Mouse (Mus musculus): ENCODE data around the gene Myo16. TPM values are rescaled to one million over a fixed set of nuclear protein-coding genes. Genes with fewer than 3 reads are reported as not detected.
A peak's percentile ranks its signal among the peaks of the same experiment; 100 is the strongest.

The Myo16 gene
- total RNA-seq, 2 experiments from 2014 or later, result not detected

DNA sequence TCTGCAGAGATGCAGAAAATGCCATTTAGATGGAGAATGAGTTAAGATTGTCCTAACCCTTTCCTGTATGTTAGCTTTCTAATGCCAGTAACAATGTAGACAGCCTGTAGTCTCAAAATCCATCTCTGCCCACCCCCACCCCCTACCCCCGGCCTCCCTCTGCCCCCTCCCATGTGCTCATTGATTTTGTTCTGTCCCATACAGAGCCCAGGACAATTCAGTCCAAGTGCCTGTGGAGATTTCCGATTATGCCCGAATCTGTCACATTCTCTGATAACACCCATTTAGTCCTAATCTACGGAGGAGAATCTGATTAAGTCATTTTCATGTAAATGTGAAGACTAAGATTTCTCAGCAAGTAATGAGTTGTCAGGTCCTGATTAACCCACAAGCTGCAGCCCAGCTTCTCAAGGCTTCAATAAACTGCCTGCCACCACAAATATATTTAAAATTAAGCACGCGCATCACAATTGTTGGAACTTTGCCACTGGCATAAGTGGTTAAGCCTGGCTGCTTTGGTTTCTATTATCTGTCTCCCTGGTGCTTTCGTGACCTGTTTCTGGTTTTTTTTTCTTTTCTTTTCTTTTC lies 237.5 kb downstream of the Myo16 start:
- ATAC-seq (replicated peaks; ENCODE audit: low FRiP score, low TSS enrichment, poor library complexity, severe bottlenecking), result no peak

DNA sequence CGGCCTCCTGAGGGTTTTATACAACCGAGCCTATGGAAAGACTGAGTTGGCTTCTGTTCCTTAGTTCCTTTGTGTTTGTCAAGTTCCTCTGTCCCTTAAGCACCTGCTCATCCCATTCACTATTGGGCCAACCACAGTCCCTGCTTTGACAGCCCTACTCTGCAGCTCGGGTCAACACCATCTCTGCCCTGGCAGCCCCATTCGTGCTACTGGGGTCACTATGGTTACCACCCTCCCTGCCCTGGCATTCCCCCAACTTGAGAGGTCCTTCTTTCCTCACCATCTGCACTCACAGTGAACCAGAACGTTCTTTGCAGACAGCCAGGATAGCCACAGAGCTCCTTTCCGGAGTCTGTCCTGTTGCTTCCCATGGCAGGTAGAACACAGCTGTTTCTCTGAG lies 238.2 kb downstream of the Myo16 start:
- no peak for ATAC-seq (replicated peaks; ENCODE audit: low FRiP score, low TSS enrichment, poor library complexity, severe bottlenecking)

DNA sequence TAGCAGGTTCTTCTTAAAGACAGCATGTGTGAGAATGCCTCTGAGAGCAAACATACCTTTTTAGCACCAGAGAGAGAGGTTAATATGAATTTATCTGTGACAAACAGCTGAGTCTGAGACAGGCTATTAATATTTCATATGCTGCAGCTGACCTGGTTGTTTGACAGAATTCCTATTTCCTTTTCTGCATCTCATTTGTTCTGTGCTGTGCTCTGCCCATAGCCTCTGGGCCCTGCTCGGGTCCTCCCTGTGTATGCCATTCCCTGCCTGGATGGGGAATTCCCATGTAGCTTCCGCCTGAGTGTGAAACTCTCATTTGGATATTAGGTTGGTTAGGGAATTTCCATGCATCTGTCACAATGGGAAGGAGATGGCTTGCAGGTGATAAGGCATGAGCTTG lies 240.8 kb downstream of the Myo16 start:
- ATAC-seq (replicated peaks; ENCODE audit: low FRiP score, low TSS enrichment, poor library complexity, severe bottlenecking), result no peak

DNA sequence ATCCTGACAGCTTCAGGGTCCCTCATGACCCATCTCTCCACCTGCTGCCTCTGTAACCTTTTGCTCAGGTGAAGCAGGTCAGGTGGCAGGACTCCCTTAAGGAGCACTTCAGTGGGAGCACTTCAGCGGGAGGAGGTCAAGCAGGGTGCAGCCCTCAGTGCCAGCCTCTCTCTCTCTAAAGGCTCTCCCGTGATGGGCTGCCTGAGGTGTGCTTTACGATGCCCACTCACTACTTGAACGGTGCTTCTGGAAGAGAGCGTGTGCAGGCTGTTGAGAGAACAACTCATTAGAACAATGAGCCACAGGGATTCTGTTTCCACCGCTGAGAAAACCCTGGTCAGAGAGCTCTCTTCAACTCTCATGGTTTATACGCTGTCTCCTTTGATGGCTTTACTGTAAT lies 241.4 kb downstream of the Myo16 start:
- ATAC-seq (replicated peaks; ENCODE audit: low FRiP score, low TSS enrichment, poor library complexity, severe bottlenecking), result no peak

DNA sequence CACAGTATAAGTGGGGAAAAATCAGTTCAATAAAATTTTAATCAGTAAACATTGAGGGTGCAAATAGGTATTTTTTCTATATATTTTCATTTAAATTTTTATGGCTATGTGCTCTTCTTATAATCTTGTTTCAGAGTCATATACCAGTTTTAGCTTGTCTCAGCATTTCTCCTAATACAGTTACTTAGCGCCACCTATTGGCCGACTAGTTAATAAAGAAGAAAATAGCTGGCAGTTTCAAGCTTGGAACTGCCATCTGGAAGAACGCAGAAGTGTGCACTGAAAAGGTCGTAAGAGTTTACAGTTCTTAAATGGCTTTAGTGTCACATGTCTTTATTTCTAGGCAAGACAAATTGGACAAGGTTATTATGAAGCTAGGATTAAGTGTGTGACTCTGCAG lies 248.9 kb downstream of the Myo16 start:
- ATAC-seq (replicated peaks; ENCODE audit: low FRiP score, low TSS enrichment, poor library complexity, severe bottlenecking), result no peak

DNA sequence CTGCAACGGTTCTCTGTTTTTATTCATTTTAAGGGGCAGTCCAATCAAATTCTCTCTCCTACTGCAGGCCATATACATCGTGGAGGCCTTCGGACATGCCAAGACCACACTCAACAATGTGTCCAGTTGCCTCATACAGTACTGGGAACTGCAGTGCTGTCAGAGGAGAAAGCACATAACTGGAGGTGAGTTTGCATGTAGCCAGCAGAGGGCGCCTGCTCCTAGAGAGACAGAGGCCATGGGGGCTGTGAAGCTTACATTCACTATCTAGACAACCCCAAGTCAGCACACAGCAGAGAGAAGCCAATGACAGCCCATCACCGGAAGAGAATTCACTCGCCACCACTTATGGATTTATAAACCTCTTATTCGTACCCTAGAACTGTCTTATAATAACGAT lies 251.8 kb downstream of the Myo16 start:
- peak; percentile 57; the same call in 1 of the 2 replicates for ATAC-seq (replicated peaks; ENCODE audit: low FRiP score, low TSS enrichment, poor library complexity, severe bottlenecking)

DNA sequence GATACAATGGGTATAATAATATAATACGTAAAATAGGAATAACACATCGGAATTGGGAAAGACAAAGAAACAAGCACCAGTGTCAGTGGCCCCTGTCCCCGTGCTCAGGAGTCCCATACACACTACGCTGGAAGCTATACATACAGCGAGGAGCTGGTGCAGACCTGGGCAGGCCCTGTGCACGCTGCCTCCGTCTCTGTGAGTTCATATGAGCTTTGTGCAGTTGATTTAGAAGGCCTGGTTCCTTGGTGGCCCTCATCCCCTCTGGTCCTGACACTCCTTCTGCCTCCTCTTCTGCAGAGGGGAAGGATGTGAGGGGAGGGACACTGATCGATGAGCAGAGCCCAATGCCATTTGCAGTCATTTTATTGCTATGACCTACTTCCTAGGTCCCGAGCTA lies 255.3 kb downstream of the Myo16 start:
- ATAC-seq (replicated peaks; ENCODE audit: low FRiP score, low TSS enrichment, poor library complexity, severe bottlenecking), result no peak

DNA sequence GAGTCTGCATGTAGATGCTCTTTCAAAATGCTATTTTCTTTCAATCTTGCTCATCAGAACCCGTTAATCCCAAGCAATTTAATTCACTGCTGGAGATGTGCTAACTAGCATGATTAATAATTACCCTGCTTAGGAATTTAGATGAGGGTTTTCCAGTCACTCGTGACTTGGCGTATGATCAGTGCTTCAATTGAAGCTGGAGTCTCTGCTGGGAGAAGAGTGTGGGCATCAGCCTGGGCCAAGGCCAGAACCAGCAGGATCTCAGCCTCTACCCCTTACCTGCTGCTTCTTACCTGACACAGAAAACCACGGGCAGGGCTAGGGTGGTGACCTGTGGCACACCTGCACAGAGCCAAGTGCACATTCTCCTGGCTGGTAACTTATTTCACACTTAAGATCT lies 257.8 kb downstream of the Myo16 start:
- no peak for ATAC-seq (replicated peaks; ENCODE audit: low FRiP score, low TSS enrichment, poor library complexity, severe bottlenecking)

DNA sequence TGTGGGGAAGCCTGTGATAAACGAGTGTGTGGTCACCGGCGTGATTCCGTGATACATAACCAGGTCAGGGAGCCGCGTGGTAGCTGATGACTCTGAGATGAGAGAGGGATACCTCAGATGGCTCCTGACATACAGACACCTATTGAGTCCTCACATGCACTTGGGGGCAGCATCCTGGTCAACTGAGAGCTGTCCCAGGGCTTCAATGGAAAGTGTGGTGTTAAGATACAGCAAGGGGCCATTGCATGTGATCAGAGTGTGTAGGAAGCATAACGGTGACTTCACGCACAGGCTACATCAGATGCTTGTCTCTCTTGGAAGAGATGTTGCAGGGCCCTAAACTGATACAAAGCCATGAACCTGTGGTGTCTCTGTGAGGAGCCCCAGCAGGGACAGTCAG lies 260.2 kb downstream of the Myo16 start:
- ATAC-seq (replicated peaks; ENCODE audit: low FRiP score, low TSS enrichment, poor library complexity, severe bottlenecking), result no peak

DNA sequence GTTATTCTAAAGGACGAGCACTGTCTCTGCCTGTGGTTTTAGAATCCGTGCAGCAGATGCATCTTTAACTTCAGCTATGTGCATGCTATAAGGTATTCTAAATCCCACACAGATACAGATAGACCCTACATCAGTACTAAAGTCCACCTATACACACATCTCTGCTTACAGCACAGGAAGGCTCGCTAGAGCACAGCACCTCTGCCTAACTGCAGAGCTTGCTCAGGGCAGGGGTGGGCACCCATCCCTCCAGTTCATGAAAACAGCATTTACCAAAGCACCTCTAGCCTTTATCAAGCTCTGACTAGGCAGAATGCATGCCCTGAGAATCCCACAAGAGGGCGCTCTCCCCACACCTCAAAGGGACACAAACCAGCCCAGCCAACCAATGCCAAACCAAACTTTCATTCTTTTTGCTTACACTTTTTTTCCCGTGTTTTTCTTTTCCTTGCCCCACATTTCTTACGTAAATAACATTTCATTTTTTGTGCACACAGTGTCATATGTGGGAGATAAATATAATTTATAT lies 261.0 kb downstream of the Myo16 start:
- ATAC-seq (replicated peaks; ENCODE audit: low FRiP score, low TSS enrichment, poor library complexity, severe bottlenecking), result peak; percentile 78

DNA sequence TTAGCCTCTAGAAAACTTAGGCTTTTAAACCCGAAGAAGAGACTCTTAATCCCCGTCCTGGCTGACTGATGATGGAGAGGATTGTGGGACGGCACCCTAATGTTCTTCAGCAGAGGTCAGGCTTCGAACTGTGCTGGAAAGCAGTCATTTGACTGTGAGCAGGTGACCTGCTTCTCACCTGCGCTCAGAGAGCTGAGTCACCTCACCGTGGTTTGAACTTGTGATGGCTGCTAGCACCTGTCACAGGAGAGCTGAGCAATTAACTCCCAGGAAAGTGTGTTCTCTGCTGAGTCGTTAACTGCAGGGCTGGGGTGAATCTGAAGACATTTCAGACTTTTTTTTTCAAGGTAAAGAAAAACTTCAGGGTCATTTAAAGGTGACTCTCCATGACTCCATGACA lies 261.6 kb downstream of the Myo16 start:
- ATAC-seq (replicated peaks; ENCODE audit: low FRiP score, low TSS enrichment, poor library complexity, severe bottlenecking), result no peak

DNA sequence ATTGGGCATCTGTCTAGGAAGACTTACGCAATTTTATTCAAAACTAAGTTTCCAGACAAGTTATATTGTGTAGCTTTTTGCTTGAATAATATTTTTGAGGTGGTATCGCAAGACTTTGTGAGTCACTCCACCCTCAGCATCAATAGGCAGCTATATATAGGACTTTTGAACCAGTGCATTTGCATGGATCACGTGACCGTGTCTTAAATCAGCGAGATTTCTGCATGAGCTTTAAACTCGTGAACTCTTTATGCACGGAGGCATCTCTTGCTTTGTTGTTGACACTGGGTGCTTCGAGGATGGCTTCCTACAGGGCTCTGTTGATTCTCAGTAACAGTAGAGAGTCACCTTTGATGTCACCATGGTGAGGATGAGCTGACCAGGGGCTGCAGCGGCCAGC lies 262.2 kb downstream of the Myo16 start:
- ATAC-seq (replicated peaks; ENCODE audit: low FRiP score, low TSS enrichment, poor library complexity, severe bottlenecking), result no peak

DNA sequence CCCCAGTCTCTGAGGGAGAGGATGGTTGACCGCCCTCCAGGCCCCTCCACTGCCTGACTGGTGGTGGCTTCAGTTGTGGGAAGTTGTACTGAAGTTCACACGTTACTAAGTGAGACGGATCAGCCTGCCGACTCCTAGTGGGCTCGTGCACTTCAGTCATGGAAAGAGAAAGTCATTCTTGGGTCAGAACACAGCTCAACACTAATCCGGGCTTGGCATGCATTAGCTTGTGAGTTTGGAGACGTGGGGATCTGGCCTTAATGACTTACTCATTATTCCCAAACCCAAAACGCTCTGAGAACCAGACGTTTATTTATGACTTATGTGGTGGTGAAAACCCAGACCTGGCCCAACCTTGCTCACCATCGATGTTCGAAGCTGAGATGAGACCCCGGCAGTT lies 263.1 kb downstream of the Myo16 start:
- no peak for ATAC-seq (replicated peaks; ENCODE audit: low FRiP score, low TSS enrichment, poor library complexity, severe bottlenecking)

DNA sequence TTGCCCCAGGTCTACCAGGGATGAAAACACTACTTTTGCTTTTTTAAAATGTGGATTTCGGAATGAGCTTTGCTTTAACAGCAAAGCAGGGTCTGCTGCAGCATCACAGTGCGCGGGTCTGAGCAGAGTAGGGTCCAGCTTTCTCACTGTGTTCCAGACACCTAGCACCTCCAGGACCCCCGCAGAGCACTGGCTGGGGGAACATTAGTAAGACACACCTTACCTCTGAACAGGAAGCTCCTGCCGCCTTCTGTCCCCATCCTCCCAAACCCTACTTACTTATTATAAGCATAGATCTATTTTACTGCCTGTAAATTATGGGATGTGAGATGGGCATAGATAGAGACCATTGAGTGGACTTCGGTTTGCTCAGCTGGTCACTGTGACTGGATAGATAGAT lies 263.6 kb downstream of the Myo16 start:
- ATAC-seq (replicated peaks; ENCODE audit: low FRiP score, low TSS enrichment, poor library complexity, severe bottlenecking), result no peak

DNA sequence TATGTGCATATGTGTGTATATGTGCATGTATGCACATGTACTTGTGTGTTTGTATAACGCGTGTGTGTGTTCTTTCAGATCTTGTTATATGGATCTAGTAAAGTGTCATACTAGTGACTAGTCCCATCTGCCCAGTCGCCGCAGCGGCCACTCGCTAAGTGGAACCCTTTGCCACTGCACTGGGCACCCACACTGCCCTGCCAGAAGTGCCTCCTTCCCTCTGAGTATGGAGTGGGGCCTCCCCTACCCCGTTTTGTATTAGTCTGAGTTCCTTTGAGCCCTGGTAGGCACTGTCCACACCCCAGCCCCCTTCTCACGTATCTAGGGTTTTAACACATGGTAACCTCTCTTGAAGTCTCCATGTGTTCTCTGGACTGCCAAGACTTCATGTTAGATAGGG lies 264.3 kb downstream of the Myo16 start:
- no peak for ATAC-seq (replicated peaks; ENCODE audit: low FRiP score, low TSS enrichment, poor library complexity, severe bottlenecking)

DNA sequence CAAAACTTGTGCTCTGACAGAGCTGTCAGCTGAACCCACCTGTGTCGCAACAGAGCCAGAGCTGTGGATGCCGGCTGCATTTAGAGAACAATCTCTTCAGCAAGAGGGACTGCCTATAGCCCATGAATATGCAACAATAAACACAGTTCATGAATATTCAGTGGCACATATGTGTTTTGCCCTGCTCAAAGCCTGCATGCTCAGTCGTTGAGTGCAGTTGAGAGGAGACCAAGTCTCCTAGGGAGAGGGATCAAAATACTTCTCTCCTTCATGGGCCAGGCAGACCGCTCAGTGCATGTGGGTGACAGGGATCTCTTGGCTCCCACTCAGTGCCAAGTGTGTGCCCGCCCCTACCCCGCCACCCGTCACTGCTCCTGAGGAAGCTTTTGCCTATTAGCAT lies 265.3 kb downstream of the Myo16 start:
- no peak for ATAC-seq (replicated peaks; ENCODE audit: low FRiP score, low TSS enrichment, poor library complexity, severe bottlenecking)

DNA sequence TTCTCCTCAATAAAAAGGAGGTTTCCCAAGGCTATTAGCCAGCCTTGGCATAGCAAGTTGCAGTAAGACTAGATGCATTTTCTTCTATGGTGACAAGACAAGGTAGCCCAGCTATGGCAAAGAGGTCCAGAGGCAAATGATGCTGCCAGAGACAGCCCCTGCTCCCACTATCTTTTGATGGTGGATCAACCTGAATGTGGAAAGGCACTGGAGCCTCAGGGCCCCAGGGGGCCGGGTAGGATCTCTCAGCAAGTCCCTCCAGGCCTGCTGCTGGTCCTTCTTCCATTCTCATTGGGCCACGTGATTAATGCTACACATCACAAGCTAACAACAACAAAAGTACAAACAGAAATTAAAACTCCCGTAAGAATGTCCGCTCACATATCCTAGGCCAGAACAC lies 266.0 kb downstream of the Myo16 start:
- no peak for ATAC-seq (replicated peaks; ENCODE audit: low FRiP score, low TSS enrichment, poor library complexity, severe bottlenecking)

DNA sequence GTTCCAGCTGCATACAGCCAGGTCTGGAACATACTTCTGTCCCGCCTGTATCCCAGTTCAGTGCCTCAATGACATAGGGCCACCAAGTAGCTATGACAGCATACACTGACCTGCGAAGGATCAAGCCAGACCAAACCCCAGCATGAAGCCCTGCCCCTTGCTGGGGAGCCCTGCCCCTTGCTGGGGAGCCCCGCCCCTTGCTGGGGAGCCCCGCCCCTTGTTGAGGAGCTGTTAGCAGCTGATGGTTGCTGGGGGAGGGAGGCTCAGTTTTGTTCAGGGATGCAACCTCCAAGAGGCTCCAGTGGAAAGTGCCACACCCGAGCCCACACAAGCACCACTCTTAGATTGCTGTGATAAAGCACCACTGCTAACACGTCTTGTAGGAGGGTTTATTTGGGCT lies 266.8 kb downstream of the Myo16 start:
- ATAC-seq (replicated peaks; ENCODE audit: low FRiP score, low TSS enrichment, poor library complexity, severe bottlenecking), result no peak

DNA sequence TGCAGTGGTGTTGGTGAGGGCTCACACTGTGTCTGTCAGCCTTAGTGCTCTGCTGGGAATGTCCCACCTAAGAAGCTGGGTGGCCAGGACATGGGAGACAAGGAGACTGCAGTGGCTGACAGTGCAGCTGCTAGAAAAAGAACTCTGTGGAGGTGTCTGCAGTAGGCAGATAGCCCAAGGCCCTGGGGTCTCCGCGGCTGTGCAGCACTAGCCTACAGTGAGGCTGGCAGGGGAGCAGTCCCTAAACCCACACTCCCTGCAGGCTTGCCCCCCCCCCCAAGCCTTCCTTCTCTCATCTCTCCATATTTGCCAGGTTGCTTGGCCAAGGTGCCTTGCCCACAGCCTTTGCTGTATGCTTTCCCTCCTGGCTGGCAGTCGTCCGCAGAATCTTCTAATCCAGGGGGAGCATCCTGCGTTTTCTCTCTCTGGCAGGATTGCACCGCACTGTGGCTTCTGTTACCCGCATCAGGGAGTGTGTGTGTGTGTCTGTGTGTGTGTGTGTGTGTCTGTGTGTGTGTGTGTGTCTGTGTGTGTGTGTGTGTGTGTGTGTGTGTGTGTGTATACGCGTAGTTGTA lies 267.9 kb downstream of the Myo16 start:
- no peak for ATAC-seq (replicated peaks; ENCODE audit: low FRiP score, low TSS enrichment, poor library complexity, severe bottlenecking)

DNA sequence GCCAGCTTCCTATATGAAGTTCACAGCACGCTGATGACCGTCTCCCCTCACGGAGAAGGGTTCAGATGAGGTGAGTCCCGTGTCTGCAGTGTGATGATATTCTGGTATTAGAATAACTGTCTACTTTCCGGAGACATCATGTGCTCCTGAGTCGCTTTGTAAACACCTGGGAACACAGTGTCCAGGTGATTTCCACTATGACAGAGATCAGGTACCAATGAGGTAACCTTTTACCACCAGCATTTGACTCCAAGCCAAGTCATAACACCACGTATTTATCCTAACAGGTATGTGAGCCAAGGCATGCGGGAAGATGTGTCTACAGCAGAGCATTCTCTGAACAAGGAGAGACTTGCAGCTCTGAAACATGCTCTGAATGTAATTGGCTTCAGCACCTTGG lies 281.8 kb downstream of the Myo16 start:
- no peak for ATAC-seq (replicated peaks; ENCODE audit: low FRiP score, low TSS enrichment, poor library complexity, severe bottlenecking)

DNA sequence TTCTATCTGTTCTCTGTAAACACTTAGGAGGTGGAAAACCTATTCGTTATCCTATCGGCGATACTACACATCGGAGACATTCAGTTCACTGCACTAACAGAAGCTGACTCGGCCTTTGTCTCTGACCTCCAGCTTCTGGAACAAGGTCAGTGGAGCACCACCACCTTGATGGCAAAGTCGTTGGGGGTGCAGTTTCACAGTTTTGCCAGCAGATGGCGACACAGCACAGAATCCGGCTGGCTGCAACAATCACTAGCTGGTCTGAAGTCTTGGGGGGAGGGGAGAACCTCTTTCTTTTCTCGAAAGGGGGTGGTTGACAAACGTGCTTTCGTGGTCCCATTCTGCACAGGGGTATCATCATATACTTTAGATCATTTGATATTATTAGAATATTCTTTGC lies 285.1 kb downstream of the Myo16 start:
- ATAC-seq (replicated peaks; ENCODE audit: low FRiP score, low TSS enrichment, poor library complexity, severe bottlenecking), result peak; percentile 70
